Mouse (Mus musculus) hindbrain, embryonic 13.5 days (tissue): ENCODE results near the gene Nim1k. TPM values are rescaled to one million over a fixed set of nuclear protein-coding genes. Genes with fewer than 3 reads are reported as not detected.
A peak's percentile ranks its signal among the peaks of the same experiment; 100 is the strongest.
"Not testable (repeated sequence)": the region's sequence is repeated elsewhere in the genome, so short reads cannot be mapped to it uniquely, and the experiment has no call there.

Source experiments
- ATAC-seq: fragments of 200-750 bp; cut with Nextera tagmentation; 2 replicates; pipeline ENCODE4 v1.8.0; 2017; ENCODE audit warnings: moderate TSS enrichment; ENCODE audit not compliant: low FRiP score
- H3K27ac ChIP-seq: fragments of 300-500 bp; sonication (generic); 2 replicates; pipeline ENCODE4 v1.5.1; 2015; ENCODE audit warnings: inconsistent platforms, mild to moderate bottlenecking, moderate library complexity
- H3K27me3 ChIP-seq: fragments of 300-500 bp; sonication (generic); 2 replicates; pipeline ENCODE4 v1.6.1; 2015; ENCODE audit warnings: mild to moderate bottlenecking, inconsistent platforms
- H3K36me3 ChIP-seq: fragments of 300-500 bp; sonication (generic); 2 replicates; pipeline ENCODE4 v1.6.1; 2015; ENCODE audit warnings: mild to moderate bottlenecking, inconsistent platforms
- H3K4me1 ChIP-seq: fragments of 300-500 bp; sonication (generic); replicated peaks from 2 replicates; pipeline ENCODE4 v1.6.1; 2015; ENCODE audit warnings: inconsistent platforms
- H3K4me2 ChIP-seq: fragments of 300-500 bp; sonication (generic); 2 replicates; pipeline ENCODE4 v1.6.1; 2015; ENCODE audit warnings: inconsistent platforms, mild to moderate bottlenecking, moderate library complexity
- H3K4me3 ChIP-seq: fragments of 300-500 bp; sonication (generic); 2 replicates; pipeline ENCODE4 v1.5.1; 2015; ENCODE audit warnings: mild to moderate bottlenecking, inconsistent platforms
- H3K9ac ChIP-seq: fragments of 300-500 bp; sonication (generic); 2 replicates; pipeline ENCODE4 v1.6.1; 2015; ENCODE audit warnings: mild to moderate bottlenecking, inconsistent platforms
- H3K9me3 ChIP-seq: fragments of 300-500 bp; sonication (generic); 2 replicates; pipeline ENCODE4 v1.6.1; 2016; ENCODE audit warnings: inconsistent platforms
- WGBS: fragments of 180-500 bp; shearing (Covaris S2); methylation state at CpG from one replicate; pipeline ENCODE4 v1.1.7; 2015; 5-methylcytosine and 5-hydroxymethylcytosine counted together
- polyA plus RNA-seq: library from polyadenylated mRNA; unstranded; fragments of >200 nt; fragmentation: Nextera tagmentation; extraction: Ambion mirVana; gene quantifications from 2 replicates; pipeline ENCODE4 v1.2.1, GENCODE M21; 2015

Gene Nim1k
- polyA plus RNA-seq, 1 experiment from 2014 or later, result 3.7 TPM

DNA sequence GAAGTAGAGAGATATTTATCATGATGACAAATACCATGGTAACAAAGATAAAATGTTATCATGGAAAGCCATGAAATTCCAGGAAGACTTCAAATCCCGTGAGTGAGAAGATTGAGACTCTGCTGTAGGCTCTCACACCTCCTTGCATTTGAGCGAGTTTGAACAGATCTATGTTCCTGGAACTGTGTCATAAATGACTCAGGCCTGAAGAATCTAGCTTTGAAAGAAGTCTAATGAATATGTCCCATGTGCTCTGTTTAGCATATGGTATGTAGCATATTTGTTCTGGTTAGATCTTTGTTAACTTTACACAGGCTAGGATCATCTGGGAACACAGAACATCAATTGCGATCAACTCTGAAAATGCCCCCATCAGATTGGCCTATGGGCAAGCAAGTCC, 33.2 kb downstream of the Nim1k start:
- ATAC-seq, result no peak
- H3K36me3 ChIP-seq, result no peaks in the 10 kb centered on the region
- no peaks in the 10 kb centered on the region for H3K4me1 ChIP-seq
- 96% methylated on average over 3 of the region's 3 CpGs for WGBS
- H3K9ac ChIP-seq, result no peak overlapping the region
- H3K27me3 ChIP-seq, result no peaks in the 10 kb centered on the region
- no peak overlapping the region for H3K4me3 ChIP-seq
- H3K9me3 ChIP-seq, result no peaks in the 10 kb centered on the region
- H3K27ac ChIP-seq, result no peak overlapping the region
- no peak overlapping the region for H3K4me2 ChIP-seq

DNA sequence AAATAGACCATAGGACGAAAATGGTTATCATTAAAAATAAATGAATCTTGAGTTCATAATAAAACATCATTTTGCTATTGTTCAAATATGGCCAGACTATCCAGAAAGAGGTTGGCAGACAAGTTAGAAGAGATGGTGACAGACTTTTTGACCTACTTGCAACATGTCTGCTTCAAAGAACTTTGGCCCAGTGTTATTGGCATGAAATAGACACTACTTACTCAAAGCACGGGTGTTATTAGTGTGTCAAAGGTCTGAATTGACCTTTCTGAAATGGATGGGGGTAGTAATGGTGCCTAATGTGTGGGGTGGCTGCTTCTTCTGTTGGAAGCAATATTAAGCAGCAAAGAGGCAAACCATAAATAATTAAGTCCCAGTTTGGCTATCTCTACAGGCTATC, 39.6 kb downstream of the Nim1k start:
- Histone ChIP-seq H3K4me2 (no peak overlapping the region), H3K4me3 (no peak overlapping the region), H3K9me3 (no peaks in the 10 kb centered on the region), H3K36me3 (peaks cover 17% of the 10 kb centered on the region), H3K27me3 (no peaks in the 10 kb centered on the region), H3K9ac (no peak overlapping the region), H3K4me1 (no peaks in the 10 kb centered on the region), H3K27ac (no peak overlapping the region)
- no peak for ATAC-seq
- WGBS, result 89% methylated on average over 2 of the region's 2 CpGs

- Histone ChIP-seq H3K4me1 (no peaks in the 10 kb centered on the region), H3K27me3 (no peaks in the 10 kb centered on the region), H3K9me3 (no peaks in the 10 kb centered on the region), H3K36me3 (peaks cover 40% of the 10 kb centered on the region), H3K9ac (no peak overlapping the region), H3K27ac (no peak overlapping the region), H3K4me3 (no peak overlapping the region), H3K4me2 (no peak overlapping the region)
- ATAC-seq, result no peak
- WGBS, result 69% methylated on average over 9 of the region's 9 CpGs
Observed at GRCm38 (mm10) chr13:119713821-119714220, 41.9 kb downstream of the Nim1k start.

- no peak for ATAC-seq
- Histone ChIP-seq H3K36me3 (peaks cover 45% of the 10 kb centered on the region), H3K9ac (no peak overlapping the region), H3K4me1 (no peaks in the 10 kb centered on the region), H3K27me3 (no peaks in the 10 kb centered on the region), H3K4me3 (no peak overlapping the region), H3K4me2 (no peak overlapping the region), H3K27ac (no peak overlapping the region), H3K9me3 (no peaks in the 10 kb centered on the region)
- WGBS, result 73% methylated on average over 8 of the region's 8 CpGs
Observed at GRCm38 (mm10) chr13:119713107-119713787, 42.4 kb downstream of the Nim1k start.

GRCm38 (mm10) chr13:119712463-119712862, 43.2 kb downstream of the Nim1k start:
- Histone ChIP-seq H3K36me3 (peaks cover 48% of the 10 kb centered on the region), H3K9ac (no peak overlapping the region), H3K27ac (no peak overlapping the region), H3K4me2 (no peak overlapping the region), H3K4me1 (no peaks in the 10 kb centered on the region), H3K4me3 (no peak overlapping the region), H3K9me3 (no peaks in the 10 kb centered on the region), H3K27me3 (no peaks in the 10 kb centered on the region)
- no peak for ATAC-seq
- 92% methylated on average over 11 of the region's 11 CpGs for WGBS

GRCm38 (mm10) chr13:119710268-119710610, 45.4 kb downstream of the Nim1k start:
- Histone ChIP-seq H3K27me3 (no peaks in the 10 kb centered on the region), H3K27ac (no peak overlapping the region), H3K9me3 (no peaks in the 10 kb centered on the region), H3K9ac (no peak overlapping the region), H3K4me2 (no peak overlapping the region), H3K4me3 (no peak overlapping the region), H3K4me1 (no peaks in the 10 kb centered on the region), H3K36me3 (peaks cover 66% of the 10 kb centered on the region)
- 89% methylated on average over 10 of the region's 10 CpGs for WGBS
- 0 out of 2 replicates have a peak, but pooled peaks have one; percentile 21 for ATAC-seq

DNA sequence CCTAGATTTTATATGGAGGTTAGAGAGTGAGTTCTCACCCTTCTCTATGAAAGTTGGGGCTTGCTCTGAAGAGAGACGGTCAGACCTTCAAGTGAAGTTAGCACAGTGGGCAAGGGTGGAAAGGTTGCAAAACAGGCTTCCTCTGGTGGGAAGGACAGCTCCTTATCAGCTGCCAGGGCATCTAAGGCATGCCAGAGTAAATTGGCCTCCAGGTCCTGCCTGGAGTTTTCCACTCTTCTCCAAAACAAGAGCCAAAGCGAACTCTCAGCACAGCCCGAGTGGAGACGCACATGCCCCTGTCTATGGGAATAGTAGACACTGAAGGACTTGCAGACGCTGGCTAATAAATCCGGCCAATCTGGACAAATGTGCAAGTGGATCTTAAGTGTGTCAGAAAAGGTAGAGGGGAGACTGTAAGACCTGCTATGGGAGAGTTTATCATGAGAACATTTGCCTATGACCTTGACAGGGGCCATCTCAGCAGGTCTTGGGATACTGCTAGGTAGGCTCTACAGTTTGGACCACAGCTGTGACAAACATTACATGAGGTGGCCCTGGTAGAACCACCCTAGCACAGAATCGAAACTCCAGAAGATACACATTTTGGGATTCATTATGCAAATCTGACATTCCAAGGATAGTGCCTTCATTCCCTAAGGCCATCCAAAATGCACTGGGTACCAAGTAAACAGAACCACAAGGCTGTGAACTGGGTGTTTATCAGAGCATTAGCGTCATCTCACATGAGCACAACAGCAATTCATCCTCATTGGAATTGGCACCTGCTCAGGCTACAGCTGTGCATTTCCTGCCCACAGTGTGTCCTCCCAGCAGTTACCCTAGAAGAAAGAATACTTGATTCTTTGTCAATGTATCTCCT, 46.1 kb downstream of the Nim1k start:
- Histone ChIP-seq H3K4me1 (no peaks in the 10 kb centered on the region), H3K9ac (no peak overlapping the region), H3K9me3 (no peaks in the 10 kb centered on the region), H3K4me2 (no peak overlapping the region), H3K27me3 (no peaks in the 10 kb centered on the region), H3K4me3 (no peak overlapping the region), H3K27ac (no peak overlapping the region), H3K36me3 (peaks cover 73% of the 10 kb centered on the region)
- peak; percentile 44; the same call in 1 of the 2 replicates for ATAC-seq
- 90% methylated on average over 8 of the region's 8 CpGs for WGBS

DNA sequence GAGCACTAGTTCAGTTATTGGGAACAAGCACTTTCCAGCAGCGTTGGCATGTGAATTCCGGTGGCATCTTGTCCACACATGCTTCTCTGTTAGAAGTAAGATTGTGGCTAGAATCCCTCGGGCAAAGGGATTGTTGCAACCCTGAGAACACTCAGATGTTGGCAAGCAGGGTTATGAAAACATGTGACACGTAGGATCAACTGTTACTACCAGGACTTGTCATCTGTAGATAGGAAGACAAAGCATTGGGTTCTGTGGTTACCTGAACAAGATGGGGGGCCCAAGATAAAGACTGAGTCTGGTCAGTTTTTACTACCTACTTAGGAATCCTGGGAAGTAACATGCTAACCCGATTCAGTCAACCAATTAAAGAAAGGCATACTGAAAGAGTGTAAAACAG, 46.7 kb downstream of the Nim1k start:
- H3K9me3 ChIP-seq, result no peaks in the 10 kb centered on the region
- no peak overlapping the region for H3K9ac ChIP-seq
- WGBS, result 91% methylated on average over 5 of the region's 5 CpGs
- H3K27ac ChIP-seq, result no peak overlapping the region
- ATAC-seq, result no peak
- H3K36me3 ChIP-seq, result peaks cover 79% of the 10 kb centered on the region
- no peak overlapping the region for H3K4me2 ChIP-seq
- H3K4me1 ChIP-seq, result no peaks in the 10 kb centered on the region
- no peak overlapping the region for H3K4me3 ChIP-seq
- no peaks in the 10 kb centered on the region for H3K27me3 ChIP-seq

GRCm38 (mm10) chr13:119707906-119708305, 47.8 kb downstream of the Nim1k start:
- peaks cover 79% of the 10 kb centered on the region for H3K36me3 ChIP-seq
- H3K27ac ChIP-seq, result no peak overlapping the region
- no peak overlapping the region for H3K9ac ChIP-seq
- H3K4me1 ChIP-seq, result no peaks in the 10 kb centered on the region
- no peak overlapping the region for H3K4me3 ChIP-seq
- WGBS, result 95% methylated on average over 6 of the region's 6 CpGs
- no peaks in the 10 kb centered on the region for H3K27me3 ChIP-seq
- no peak for ATAC-seq
- no peaks in the 10 kb centered on the region for H3K9me3 ChIP-seq
- no peak overlapping the region for H3K4me2 ChIP-seq

GRCm38 (mm10) chr13:119706953-119707352, 48.7 kb downstream of the Nim1k start:
- H3K36me3 ChIP-seq, result peaks cover 83% of the 10 kb centered on the region
- H3K27ac ChIP-seq, result no peak overlapping the region
- no peaks in the 10 kb centered on the region for H3K9me3 ChIP-seq
- ATAC-seq, result no peak
- H3K9ac ChIP-seq, result no peak overlapping the region
- no peak overlapping the region for H3K4me3 ChIP-seq
- H3K4me1 ChIP-seq, result no peaks in the 10 kb centered on the region
- WGBS, result 86% methylated on average over 7 of the region's 7 CpGs
- H3K4me2 ChIP-seq, result no peak overlapping the region
- no peaks in the 10 kb centered on the region for H3K27me3 ChIP-seq

DNA sequence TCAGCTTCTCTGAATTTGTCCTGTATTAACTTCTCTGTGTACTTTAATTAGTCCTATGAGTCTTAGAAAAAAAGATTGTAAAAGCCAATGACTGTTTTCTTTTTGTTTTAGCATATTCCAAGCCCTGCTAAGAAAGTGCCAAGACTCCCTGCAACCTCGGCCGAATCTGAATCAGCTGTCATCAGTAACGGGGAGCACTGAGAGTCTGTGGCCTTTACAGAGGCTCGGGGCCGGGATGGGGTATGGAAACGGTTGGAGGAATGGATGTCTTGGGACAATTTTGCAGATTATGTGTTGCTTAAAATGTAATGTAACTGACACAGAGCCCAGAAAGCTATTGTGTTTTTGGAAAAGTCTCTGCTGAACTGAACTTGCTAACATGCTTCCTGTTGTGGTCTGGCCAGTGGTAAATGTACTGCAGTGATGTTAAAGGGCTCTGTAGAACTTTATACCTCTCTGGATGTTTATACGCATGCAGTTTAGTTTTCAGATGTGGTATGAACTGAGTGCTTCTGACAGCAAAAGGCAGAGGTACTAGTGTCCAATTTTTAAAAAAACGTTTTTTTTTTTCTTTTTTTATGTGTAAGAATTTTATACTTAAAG, 49.3 kb downstream of the Nim1k start:
- 85% methylated on average over 8 of the region's 8 CpGs for WGBS
- H3K9ac ChIP-seq, H3K27ac ChIP-seq, H3K9me3 ChIP-seq, H3K4me2 ChIP-seq, H3K27me3 ChIP-seq, H3K4me1 ChIP-seq, H3K4me3 ChIP-seq, ATAC-seq: not testable (repeated sequence)
- H3K36me3 ChIP-seq, result peaks cover 87% of the 10 kb centered on the region

DNA sequence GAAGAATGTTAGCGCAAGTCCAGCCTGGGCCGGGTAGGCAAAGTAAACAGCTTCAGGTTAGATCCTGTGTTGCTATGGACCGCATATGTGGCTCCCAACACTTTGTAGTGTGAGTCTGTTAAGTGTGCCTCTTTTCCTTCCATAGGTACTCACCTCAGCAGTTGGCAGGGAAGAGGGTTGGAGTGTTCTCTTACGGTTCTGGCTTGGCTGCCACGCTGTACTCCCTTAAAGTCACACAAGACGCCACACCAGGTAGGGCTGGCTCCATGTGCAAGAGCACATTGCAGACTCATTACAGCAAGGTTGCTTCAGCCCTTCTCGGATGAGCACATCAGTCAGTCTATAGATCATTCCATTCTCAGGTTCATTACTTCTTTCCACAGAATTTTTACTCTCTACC, 51.4 kb downstream of the Nim1k start:
- no peak overlapping the region for H3K4me3 ChIP-seq
- WGBS, result 95% methylated on average over 7 of the region's 7 CpGs
- H3K4me1 ChIP-seq, result no peaks in the 10 kb centered on the region
- H3K9ac ChIP-seq, result no peak overlapping the region
- no peak for ATAC-seq
- peaks cover 85% of the 10 kb centered on the region for H3K36me3 ChIP-seq
- H3K27ac ChIP-seq, result no peak overlapping the region
- no peaks in the 10 kb centered on the region for H3K27me3 ChIP-seq
- no peak overlapping the region for H3K4me2 ChIP-seq
- H3K9me3 ChIP-seq, result no peaks in the 10 kb centered on the region
